Mouse (Mus musculus) small intestine, adult 2 months (tissue): ENCODE results near the gene Fes. TPM values are rescaled to one million over a fixed set of nuclear protein-coding genes. Genes with fewer than 3 reads are reported as not detected.

ENCODE experiments used
- H3K27ac ChIP-seq: fragments of 200-500 bp; 2 replicates; pipeline ENCODE4 v1.5.1; 2012; ENCODE audit warnings: low read depth, low read length, control low read depth, inconsistent platforms; ENCODE audit not compliant: insufficient read depth
- H3K27me3 ChIP-seq: fragments of 200-500 bp; 2 replicates; pipeline ENCODE4 v1.6.1; 2012; ENCODE audit warnings: mild to moderate bottlenecking, moderate library complexity, low read length, inconsistent platforms; ENCODE audit not compliant: control insufficient read depth, insufficient read depth
- H3K36me3 ChIP-seq: fragments of 200-500 bp; 2 replicates; pipeline ENCODE4 v1.6.1; 2012; ENCODE audit warnings: mild to moderate bottlenecking, low read length, control low read depth, inconsistent platforms; ENCODE audit not compliant: control insufficient read depth, insufficient read depth
- H3K4me1 ChIP-seq: fragments of 200-500 bp; 2 replicates; pipeline ENCODE4 v1.6.1; 2012; ENCODE audit warnings: low read length, inconsistent platforms, mixed read lengths; ENCODE audit not compliant: control insufficient read depth, insufficient read depth, insufficient read length
- H3K4me3 ChIP-seq: fragments of 200-500 bp; 2 replicates; pipeline ENCODE4 v1.5.1; 2012; ENCODE audit warnings: low read depth, mild to moderate bottlenecking, control low read depth, inconsistent platforms, low read length, moderate library complexity
- CTCF ChIP-seq: fragments of 200-500 bp; IDR thresholded peaks from 2 replicates; pipeline ENCODE4 v1.5.1; 2012; ENCODE audit warnings: low read depth, mild to moderate bottlenecking, control low read depth, inconsistent platforms, low read length, moderate library complexity, mixed read lengths; ENCODE audit not compliant: insufficient replicate concordance, insufficient read length; ENCODE audit errors: extremely low read depth
- POLR2A ChIP-seq: fragments of 200-500 bp; IDR thresholded peaks from 2 replicates; pipeline ENCODE4 v1.6.1; 2012; ENCODE audit warnings: low read depth, mild to moderate bottlenecking, control low read depth, inconsistent platforms, low read length, moderate library complexity
- WGBS: fragments of 180-500 bp; shearing (Covaris S2); methylation state at CpG from one replicate; pipeline ENCODE4 v1.1.7; 2018; 5-methylcytosine and 5-hydroxymethylcytosine counted together
- polyA plus RNA-seq: library from polyadenylated mRNA; depleted of rRNA; stranded (reverse); fragments of >200 nt; gene quantifications from 2 replicates; pipeline ENCODE4 v1.2.3, GENCODE M21; 2012

Fes gene
- polyA plus RNA-seq, 1 experiment, result 16.6 TPM

GRCm38 (mm10) chr7:80414303-80414855 is 26.6 kb upstream of the Fes start:
- no peaks in the 10 kb centered on the region for H3K36me3 ChIP-seq
- no peak overlapping the region for H3K4me3 ChIP-seq
- H3K27me3 ChIP-seq, result no peaks in the 10 kb centered on the region
- H3K27ac ChIP-seq, result no peak overlapping the region
- WGBS, result 81% methylated on average over 7 of the region's 7 CpGs
- H3K4me1 ChIP-seq, result peaks cover 9% of the 10 kb centered on the region; the same call in 1 of the 2 replicates
- TF ChIP-seq POLR2A (no peak), CTCF (no peak)

- no peak for TF ChIP-seq CTCF
- no peak for TF ChIP-seq POLR2A
- Histone ChIP-seq H3K4me1 (peaks cover 4% of the 10 kb centered on the region; the same call in 1 of the 2 replicates), H3K27me3 (no peaks in the 10 kb centered on the region), H3K4me3 (no peak overlapping the region), H3K27ac (no peak overlapping the region), H3K36me3 (no peaks in the 10 kb centered on the region)
- WGBS, result 64% methylated on average over 9 of the region's 9 CpGs
Observed at GRCm38 (mm10) chr7:80413512-80414302, 26.0 kb upstream of the Fes start.

GRCm38 (mm10) chr7:80412781-80413180 is 25.0 kb upstream of the Fes start:
- Histone ChIP-seq H3K4me1 (peaks cover 4% of the 10 kb centered on the region), H3K4me3 (no peak overlapping the region), H3K36me3 (no peaks in the 10 kb centered on the region), H3K27ac (no peak overlapping the region), H3K27me3 (no peaks in the 10 kb centered on the region)
- WGBS, result 86% methylated on average over 5 of the region's 5 CpGs
- TF ChIP-seq POLR2A (no peak), CTCF (no peak)

- no peaks in the 10 kb centered on the region for H3K36me3 ChIP-seq
- H3K4me1 ChIP-seq, result peaks cover 4% of the 10 kb centered on the region
- no peaks in the 10 kb centered on the region for H3K27me3 ChIP-seq
- H3K27ac ChIP-seq, result no peak overlapping the region
- TF ChIP-seq POLR2A (no peak), CTCF (no peak)
- 89% methylated on average over 10 of the region's 10 CpGs for WGBS
- no peak overlapping the region for H3K4me3 ChIP-seq
Observed at GRCm38 (mm10) chr7:80412279-80412678, 24.5 kb upstream of the Fes start.

GRCm38 (mm10) chr7:80410380-80410779 is 22.6 kb upstream of the Fes start:
- WGBS, result 83% methylated on average over 9 of the region's 9 CpGs

GRCm38 (mm10) chr7:80407712-80408111 is 20.0 kb upstream of the Fes start:
- H3K36me3 ChIP-seq, result no peaks in the 10 kb centered on the region
- TF ChIP-seq CTCF (no peak), POLR2A (no peak)
- H3K4me1 ChIP-seq, result no peaks in the 10 kb centered on the region; the same call in 1 of the 2 replicates
- H3K4me3 ChIP-seq, result no peak overlapping the region
- no peaks in the 10 kb centered on the region for H3K27me3 ChIP-seq
- WGBS, result 35% methylated on average over 9 of the region's 9 CpGs
- H3K27ac ChIP-seq, result no peak overlapping the region

More at GRCm38 (mm10) chr7:80410380-80410779, 22.6 kb upstream of the Fes start:
- no peaks in the 10 kb centered on the region for H3K36me3 ChIP-seq
- TF ChIP-seq POLR2A (no peak), CTCF (no peak)
- no peaks in the 10 kb centered on the region; the same call in 1 of the 2 replicates for H3K4me1 ChIP-seq
- H3K4me3 ChIP-seq, result no peak overlapping the region
- no peaks in the 10 kb centered on the region for H3K27me3 ChIP-seq
- H3K27ac ChIP-seq, result no peak overlapping the region

GRCm38 (mm10) chr7:80406186-80406585 is 18.4 kb upstream of the Fes start:
- H3K27me3 ChIP-seq, result no peaks in the 10 kb centered on the region
- 90% methylated on average over 3 of the region's 3 CpGs for WGBS
- H3K27ac ChIP-seq, result no peak overlapping the region
- no peaks in the 10 kb centered on the region for H3K36me3 ChIP-seq
- H3K4me3 ChIP-seq, result no peak overlapping the region
- peaks cover 2% of the 10 kb centered on the region for H3K4me1 ChIP-seq
- no peak for TF ChIP-seq CTCF
- no peak for TF ChIP-seq POLR2A
